Mouse (Mus musculus) heart, adult 9 months (tissue): Measurements from ENCODE around the gene Bphl.
A peak's percentile ranks its signal among the peaks of the same experiment; 100 is the strongest.
"Not testable (repeated sequence)": the region's sequence is repeated elsewhere in the genome, so short reads cannot be mapped to it uniquely, and the experiment has no call there.

ENCODE experiments used
- DNase-seq, 2 experiments: peaks; one replicate each; pipeline ENCODE4 v3.0.0; 2022; ENCODE audit warnings: low spot score in 2 of 2

Bphl gene

GRCm38 (mm10) chr13:34088201-34088649 is 50.8 kb downstream of the Bphl start:
- not testable (repeated sequence) for DNase-seq

- no peak for DNase-seq
Observed at GRCm38 (mm10) chr13:34088871-34089288, 51.5 kb downstream of the Bphl start.

GRCm38 (mm10) chr13:34089358-34089757 is 52.0 kb downstream of the Bphl start:
- DNase-seq = no peak

GRCm38 (mm10) chr13:34095542-34096435 is 58.4 kb downstream of the Bphl start:
- peak; percentile 70 to 75 for DNase-seq

GRCm38 (mm10) chr13:34096455-34096854 is 59.1 kb downstream of the Bphl start:
- peak; percentile 61 to 74 for DNase-seq

- no peak for DNase-seq
Observed at GRCm38 (mm10) chr13:34097086-34097485, 59.7 kb downstream of the Bphl start.

GRCm38 (mm10) chr13:34100733-34101132 is 63.3 kb downstream of the Bphl start:
- no peak for DNase-seq

- no peak for DNase-seq
Observed at GRCm38 (mm10) chr13:34101247-34101646, 63.9 kb downstream of the Bphl start.

GRCm38 (mm10) chr13:34101908-34102307 is 64.5 kb downstream of the Bphl start:
- DNase-seq = peak in 1 of 2 experiments; percentile 31

GRCm38 (mm10) chr13:34105364-34105763 is 68.0 kb downstream of the Bphl start:
- DNase-seq = peak in 1 of 2 experiments; percentile 28

- no peak for DNase-seq
Observed at GRCm38 (mm10) chr13:34106256-34106655, 68.9 kb downstream of the Bphl start.

- no peak for DNase-seq
Observed at GRCm38 (mm10) chr13:34106999-34107398, 69.6 kb downstream of the Bphl start.

GRCm38 (mm10) chr13:34109035-34109676 is 71.8 kb downstream of the Bphl start:
- no peak for DNase-seq

GRCm38 (mm10) chr13:34109677-34110058 is 72.3 kb downstream of the Bphl start:
- DNase-seq = no peak

GRCm38 (mm10) chr13:34111019-34111418 is 73.6 kb downstream of the Bphl start:
- DNase-seq = peak in 1 of 2 experiments; percentile 29

- no peak for DNase-seq
Observed at GRCm38 (mm10) chr13:34111878-34112277, 74.5 kb downstream of the Bphl start.

GRCm38 (mm10) chr13:34112369-34113081 is 75.1 kb downstream of the Bphl start:
- peak in 1 of 2 experiments; percentile 58 for DNase-seq

GRCm38 (mm10) chr13:34113086-34113485 is 75.7 kb downstream of the Bphl start:
- peak in 1 of 2 experiments; percentile 39 for DNase-seq

GRCm38 (mm10) chr13:34114654-34115053 is 77.3 kb downstream of the Bphl start:
- DNase-seq = no peak

- DNase-seq = no peak
Observed at GRCm38 (mm10) chr13:34116508-34116907, 79.1 kb downstream of the Bphl start.

- no peak for DNase-seq
Observed at GRCm38 (mm10) chr13:34118816-34119215, 81.4 kb downstream of the Bphl start.

- DNase-seq = no peak
Observed at GRCm38 (mm10) chr13:34119406-34119805, 82.0 kb downstream of the Bphl start.
